Mouse (Mus musculus): Measurements from ENCODE around the gene Rabgap1l.

DNA sequence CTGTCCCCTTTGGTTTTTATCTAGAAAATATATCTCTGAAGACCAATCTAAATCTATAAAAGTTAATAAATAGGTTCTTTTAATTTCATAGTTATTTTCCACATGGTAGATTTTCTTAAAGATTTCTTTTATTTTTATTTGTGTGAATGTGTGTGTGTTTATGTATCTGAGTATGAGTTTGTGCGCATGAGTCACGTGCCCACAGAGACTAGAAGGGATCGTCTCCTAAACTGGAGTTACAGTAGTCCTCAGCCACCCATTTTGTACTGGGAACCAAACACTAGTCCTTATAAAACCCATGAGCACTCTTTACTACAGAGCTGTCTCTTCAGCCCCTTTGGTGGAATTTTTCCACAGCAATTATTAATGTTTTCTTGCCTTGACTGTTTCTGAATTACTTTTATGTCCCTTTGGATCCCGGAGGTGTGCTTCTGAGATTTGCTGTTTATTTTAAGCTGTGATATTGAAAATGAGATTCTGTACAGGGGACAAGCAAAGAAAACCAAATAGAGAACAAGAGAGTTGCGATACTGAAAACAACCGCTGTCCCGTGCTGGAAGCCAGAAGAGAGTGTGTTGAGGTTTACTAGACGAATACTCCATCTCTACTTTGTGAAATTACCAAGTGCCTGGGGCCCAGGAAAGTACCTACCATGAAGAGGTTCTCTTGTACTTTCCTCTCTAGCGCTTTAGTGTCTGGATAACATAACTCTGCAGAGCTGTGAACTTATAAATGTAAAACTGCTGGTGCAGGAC lies 39.4 kb upstream of the Rabgap1l start:
- TF ChIP-seq EP300 (IDR thresholded peaks at IDR 0.05; ENCODE audit: insufficient read depth, low read depth, low read length) (no peak), CTCF (IDR thresholded peaks at IDR 0.05) (no peak), POLR2A (IDR thresholded peaks at IDR 0.05; ENCODE audit: insufficient read depth, low read depth, low read length) (no peak)
